Mouse (Mus musculus): ENCODE results near the gene Pole3. TPM values are rescaled to one million over a fixed set of nuclear protein-coding genes. Genes with fewer than 3 reads are reported as not detected.

Gene Pole3
- polyA plus RNA-seq (2012; rRNA removed) = 19.8 and 20.6 TPM in 2 replicates

DNA sequence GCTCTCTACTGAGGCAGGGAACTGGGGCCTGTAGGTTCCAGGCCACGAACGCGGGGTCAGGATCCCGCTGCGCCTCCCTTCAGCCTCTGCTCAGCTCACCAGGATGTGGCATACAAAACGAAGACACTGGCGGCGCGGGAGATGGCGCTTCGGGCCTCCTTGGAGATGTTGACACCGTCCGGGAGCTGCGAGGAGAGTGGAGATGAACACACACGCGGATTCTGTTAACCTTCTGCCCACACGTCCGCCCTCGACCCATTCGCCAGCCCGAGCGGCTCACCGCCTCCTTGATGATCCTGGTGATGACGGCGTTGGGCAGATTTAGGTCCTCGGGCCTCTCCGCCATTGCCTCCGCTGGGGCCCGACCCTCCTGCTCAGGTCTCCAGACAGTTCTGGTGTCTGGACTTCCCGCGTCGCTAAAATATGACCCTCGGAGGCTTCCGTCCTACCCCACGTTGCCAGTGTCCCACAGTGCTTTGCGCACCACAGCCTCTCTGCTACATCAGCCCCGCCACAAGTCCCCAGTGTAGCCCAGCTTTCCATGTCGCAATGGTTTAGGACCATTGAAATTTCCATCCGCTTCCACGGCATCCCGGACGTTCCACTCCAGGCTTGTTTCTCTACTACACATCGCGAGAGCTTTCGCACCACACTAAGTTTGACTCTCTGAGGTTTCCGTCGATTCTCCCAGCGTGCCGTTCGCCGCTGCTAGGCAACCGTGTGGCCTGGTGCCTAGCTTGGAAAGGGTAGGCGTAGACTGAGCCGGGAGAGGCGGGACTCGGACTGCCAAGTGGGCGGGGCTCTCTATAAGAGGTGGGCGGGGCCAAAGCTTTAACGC lies at the start of gene Pole3, which contains the start of gene 4933430I17Rik:
Pole3 (minus strand) TSS at position 418 of the 838 bp plus-strand sequence.
4933430I17Rik (plus strand) TSS at position 719 of the 838 bp plus-strand sequence.

DNA sequence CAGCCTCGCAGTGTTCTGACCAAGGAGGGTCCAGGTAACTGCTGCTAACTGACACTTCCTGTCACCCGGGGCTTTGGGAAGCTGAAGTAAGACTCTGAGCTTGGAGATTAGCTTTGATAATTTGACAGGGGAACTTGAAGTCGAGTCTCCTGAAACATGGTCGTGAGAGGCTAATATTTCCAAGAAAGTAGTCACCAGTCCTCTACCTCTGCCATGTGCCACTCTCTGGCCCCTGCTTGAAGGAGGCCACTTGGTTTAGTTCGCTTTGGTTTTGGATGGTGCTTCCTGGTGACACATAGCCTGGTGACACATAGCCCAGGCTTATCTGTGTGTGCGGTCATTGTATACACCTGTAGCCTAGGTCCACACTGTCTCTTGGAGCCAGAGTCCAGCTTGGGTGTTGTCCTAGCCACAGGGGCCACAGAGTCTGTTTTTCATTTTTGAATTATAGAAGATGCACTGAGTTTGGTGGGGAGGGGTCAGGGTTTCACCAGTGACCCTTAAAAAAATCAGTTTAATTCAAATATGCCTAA lies 35.0 kb upstream of the Pole3 start, which contains the start of gene Rgs3:
Rgs3 (plus strand) TSS at position 51 of the 533 bp plus-strand sequence.

DNA sequence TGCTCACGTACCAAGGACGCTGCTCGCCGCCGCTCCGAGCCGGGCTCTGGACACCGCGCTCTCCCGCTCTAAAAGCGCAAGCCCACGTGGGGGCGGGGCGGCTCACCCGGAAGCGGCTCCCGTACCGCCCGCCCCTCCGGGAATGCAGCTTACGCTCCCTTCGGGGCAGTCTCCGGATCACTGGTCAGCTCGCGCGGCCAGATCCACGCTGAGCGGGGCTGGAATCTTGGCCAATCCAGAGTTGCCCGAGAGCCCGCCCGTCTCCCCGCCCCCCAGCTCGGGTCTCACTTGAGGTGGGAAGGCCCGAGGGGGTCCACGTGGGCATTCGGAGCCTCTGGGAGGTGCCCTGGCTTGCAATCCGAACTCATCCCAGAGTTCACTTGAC lies 5.0 kb downstream of the Pole3 start, which contains the start of gene Alad:
Alad (minus strand) TSS at position 70 of the 385 bp plus-strand sequence.

DNA sequence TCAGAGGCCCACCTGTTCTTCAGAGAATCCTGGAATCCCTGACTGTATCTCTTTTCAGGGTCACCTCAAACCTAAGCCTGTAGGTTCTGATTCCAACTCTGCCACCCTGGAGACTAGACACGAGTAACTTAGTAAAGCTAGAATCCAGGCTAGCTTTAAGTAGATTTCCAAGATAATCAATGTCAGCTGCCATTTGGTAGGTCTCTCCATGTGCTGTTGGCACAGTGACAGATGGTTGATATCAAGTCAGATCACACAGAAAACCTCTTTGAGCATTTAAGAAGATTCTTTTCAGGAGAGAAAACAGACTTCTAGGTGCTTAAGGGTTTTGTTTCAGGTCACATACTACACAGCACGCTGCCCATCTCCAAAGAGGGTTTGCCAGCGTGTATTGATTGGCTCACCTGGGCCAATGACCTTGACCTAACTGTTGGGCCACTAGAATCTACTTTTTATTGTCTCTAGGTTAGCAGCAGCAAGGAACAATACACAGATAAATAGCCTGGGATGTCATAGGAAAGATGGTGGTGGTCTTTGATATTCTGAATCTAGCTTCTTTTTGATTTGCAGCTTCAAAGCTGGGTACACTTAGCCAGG lies 21.4 kb downstream of the Pole3 start, which contains the start of gene Hdhd3:
Hdhd3 (minus strand) TSS at position 94 of the 597 bp plus-strand sequence.

DNA sequence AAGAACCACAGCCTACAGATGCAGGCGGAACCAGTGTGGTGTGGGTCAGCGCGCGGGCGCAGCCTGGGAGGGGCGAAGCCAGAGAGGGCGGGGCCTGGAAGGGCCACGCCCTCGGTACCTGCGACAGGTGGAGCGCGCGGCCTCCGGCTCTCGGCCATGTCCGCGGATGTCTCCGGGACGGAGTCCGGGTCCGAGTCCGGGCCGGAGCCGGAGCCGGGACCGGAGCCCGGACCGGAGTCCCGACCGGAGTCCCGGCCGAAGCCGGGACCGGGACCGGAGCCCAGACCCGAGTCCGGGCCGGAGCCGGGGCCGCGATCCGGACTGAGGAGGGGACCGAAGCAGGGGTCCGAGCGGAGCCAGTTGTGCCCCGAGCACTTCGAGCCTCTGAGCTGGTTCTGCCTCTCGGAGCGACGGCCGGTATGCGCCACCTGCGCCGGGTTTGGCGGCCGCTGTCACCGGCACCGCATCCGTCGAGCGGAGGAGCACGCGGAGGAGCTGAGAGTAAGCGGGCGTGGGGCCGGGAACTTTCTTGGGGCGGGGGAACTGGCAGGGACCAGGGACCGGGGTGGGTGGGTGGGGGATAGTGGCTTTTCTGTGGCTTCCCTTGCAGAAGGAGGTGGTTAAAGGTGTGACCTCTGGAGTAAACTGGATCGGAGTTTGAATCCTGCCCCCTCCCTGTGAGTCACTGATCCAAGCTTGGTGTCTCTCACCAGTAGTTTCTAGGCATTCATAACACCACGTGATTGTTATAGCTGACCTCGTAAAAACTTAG lies 44.7 kb downstream of the Pole3 start, which contains the start of gene Bspry:
Bspry (plus strand) TSS at position 117 of the 772 bp plus-strand sequence.

Other genes with a start within 250 kb of the Pole3 start
- 12.3 and 14.7 TPM in 2 replicates for gene Fkbp15, start 164.5 kb downstream of the Pole3 start, polyA plus RNA-seq (2012; rRNA removed)
- 47.5 and 50.3 TPM in 2 replicates for gene Slc31a1, start 164.3 kb downstream of the Pole3 start, polyA plus RNA-seq (2012; rRNA removed)
- gene Cdc26, start 116.4 kb downstream of the Pole3 start, polyA plus RNA-seq (2012; rRNA removed) = 38.3 and 38.5 TPM in 2 replicates
- gene Prpf4, start 116.3 kb downstream of the Pole3 start, polyA plus RNA-seq (2012; rRNA removed) = 5.7 and 5.8 TPM in 2 replicates
- not detected in 2 replicates for gene Rnf183, start 89.8 kb downstream of the Pole3 start, polyA plus RNA-seq (2012; rRNA removed)
- gene Wdr31, start 54.2 kb downstream of the Pole3 start, polyA plus RNA-seq (2012; rRNA removed) = 0.37 and 0.41 TPM in 2 replicates
- 0.19 and 0.26 TPM in 2 replicates for gene Bspry, start 45.0 kb downstream of the Pole3 start, polyA plus RNA-seq (2012; rRNA removed)
- 11.5 and 12.4 TPM in 2 replicates for gene Hdhd3, start 21.6 kb downstream of the Pole3 start, polyA plus RNA-seq (2012; rRNA removed)
- gene Alad, start 5.2 kb downstream of the Pole3 start, polyA plus RNA-seq (2012; rRNA removed) = 130 and 133 TPM in 2 replicates
- gene 4933430I17Rik, start 301 bp upstream of the Pole3 start, polyA plus RNA-seq (2012; rRNA removed) = 0.06 and 0.09 TPM in 2 replicates
- gene Rgs3, start 34.8 kb upstream of the Pole3 start, polyA plus RNA-seq (2012; rRNA removed) = 5.3 and 5.4 TPM in 2 replicates

Measured in liver, embryonic 18 days (tissue).